Mouse (Mus musculus) lung, embryonic 15.5 days (tissue): ENCODE data around the gene Smpd2. TPM values are rescaled to one million over a fixed set of nuclear protein-coding genes. Genes with fewer than 3 reads are reported as not detected.

Experiments used
- ATAC-seq: fragments of 200-750 bp; cut with Nextera tagmentation; 2 replicates; pipeline ENCODE4 v1.8.0; 2017; ENCODE audit warnings: moderate number of reproducible peaks, borderline replicate concordance; ENCODE audit not compliant: low FRiP score, low TSS enrichment; ENCODE audit errors: extremely low read depth
- H3K27ac ChIP-seq: fragments of 300-500 bp; sonication (generic); 2 replicates; pipeline ENCODE4 v1.5.1; 2015; ENCODE audit warnings: moderate library complexity, mild to moderate bottlenecking, inconsistent platforms
- H3K27me3 ChIP-seq: fragments of 300-500 bp; sonication (generic); 2 replicates; pipeline ENCODE4 v1.6.1; 2015; ENCODE audit warnings: inconsistent platforms
- H3K36me3 ChIP-seq: fragments of 300-500 bp; sonication (generic); 2 replicates; pipeline ENCODE4 v1.6.1; 2015; ENCODE audit warnings: inconsistent platforms
- H3K4me1 ChIP-seq: fragments of 300-500 bp; sonication (generic); 2 replicates; pipeline ENCODE4 v1.6.1; 2015; ENCODE audit warnings: inconsistent platforms
- H3K4me2 ChIP-seq: fragments of 300-500 bp; sonication (generic); 2 replicates; pipeline ENCODE4 v1.6.1; 2015; ENCODE audit warnings: inconsistent platforms, mild to moderate bottlenecking, moderate library complexity
- H3K4me3 ChIP-seq: fragments of 300-500 bp; sonication (generic); 2 replicates; pipeline ENCODE4 v1.5.1; 2015; ENCODE audit warnings: mild to moderate bottlenecking, inconsistent platforms
- H3K9ac ChIP-seq: fragments of 300-500 bp; sonication (generic); 2 replicates; pipeline ENCODE4 v1.6.1; 2015; ENCODE audit warnings: inconsistent platforms
- H3K9me3 ChIP-seq: fragments of 300-500 bp; sonication (generic); 2 replicates; pipeline ENCODE4 v1.6.1; 2016; ENCODE audit warnings: inconsistent platforms
- WGBS: fragments of 180-500 bp; shearing (Covaris S2); methylation state at CpG from one replicate; pipeline ENCODE4 v1.1.7; 2015; 5-methylcytosine and 5-hydroxymethylcytosine counted together
- polyA plus RNA-seq: library from polyadenylated mRNA; unstranded; fragments of >200 nt; fragmentation: Nextera tagmentation; extraction: Ambion mirVana; gene quantifications from 2 replicates; pipeline ENCODE4 v1.2.1, GENCODE M21; 2015

Gene Smpd2
- polyA plus RNA-seq, 1 experiment from 2014 or later = 77.4 TPM

- no peak overlapping the region for H3K27ac ChIP-seq
- no peaks in the 10 kb centered on the region for H3K9me3 ChIP-seq
- no peak for ATAC-seq
- 79% methylated on average over 14 of the region's 14 CpGs for WGBS
- H3K4me3 ChIP-seq = no peak overlapping the region
- H3K27me3 ChIP-seq = no peaks in the 10 kb centered on the region
- H3K4me1 ChIP-seq = peaks cover 20% of the 10 kb centered on the region
- H3K36me3 ChIP-seq = peaks cover 59% of the 10 kb centered on the region
- no peak overlapping the region for H3K9ac ChIP-seq
- no peak overlapping the region for H3K4me2 ChIP-seq
These were observed 3.5 kb downstream of the Smpd2 start for GRCm38 (mm10) chr10:41486506-41487170.

GRCm38 (mm10) chr10:41485778-41486177, 4.4 kb downstream of the Smpd2 start:
- Histone ChIP-seq H3K4me1 (peaks cover 24% of the 10 kb centered on the region), H3K27me3 (no peaks in the 10 kb centered on the region), H3K9ac (no peak overlapping the region), H3K4me3 (no peak overlapping the region), H3K4me2 (no peak overlapping the region), H3K36me3 (peaks cover 62% of the 10 kb centered on the region), H3K9me3 (no peaks in the 10 kb centered on the region), H3K27ac (no peak overlapping the region)
- ATAC-seq = no peak
- WGBS = 86% methylated on average over 16 of the region's 16 CpGs

- Histone ChIP-seq H3K27ac (no peak overlapping the region), H3K9ac (no peak overlapping the region), H3K9me3 (no peaks in the 10 kb centered on the region), H3K4me2 (no peak overlapping the region), H3K27me3 (no peaks in the 10 kb centered on the region), H3K4me1 (peaks cover 29% of the 10 kb centered on the region), H3K4me3 (no peak overlapping the region), H3K36me3 (peaks cover 77% of the 10 kb centered on the region)
- WGBS = 80% methylated on average over 7 of the region's 7 CpGs
- ATAC-seq = no peak
These were observed 7.7 kb downstream of the Smpd2 start for GRCm38 (mm10) chr10:41482446-41482845.

- Histone ChIP-seq H3K9ac (no peak overlapping the region), H3K36me3 (peaks cover 65% of the 10 kb centered on the region), H3K27ac (no peak overlapping the region), H3K9me3 (no peaks in the 10 kb centered on the region), H3K4me2 (no peak overlapping the region), H3K4me1 (peaks cover 29% of the 10 kb centered on the region), H3K27me3 (no peaks in the 10 kb centered on the region), H3K4me3 (no peak overlapping the region)
- ATAC-seq = no peak
- 54% methylated on average over 33 of the region's 33 CpGs for WGBS
These were observed 9.0 kb downstream of the Smpd2 start for GRCm38 (mm10) chr10:41480938-41481880.

- peaks cover 52% of the 10 kb centered on the region for H3K36me3 ChIP-seq
- no peak overlapping the region for H3K4me3 ChIP-seq
- 68% methylated on average over 3 of the region's 3 CpGs for WGBS
- H3K4me1 ChIP-seq = peaks cover 41% of the 10 kb centered on the region
- no peaks in the 10 kb centered on the region for H3K27me3 ChIP-seq
- H3K9ac ChIP-seq = no peak overlapping the region
- no peak overlapping the region for H3K4me2 ChIP-seq
- H3K27ac ChIP-seq = no peak overlapping the region
- no peak for ATAC-seq
- no peaks in the 10 kb centered on the region for H3K9me3 ChIP-seq
These were observed 10.2 kb downstream of the Smpd2 start for GRCm38 (mm10) chr10:41479961-41480360.

GRCm38 (mm10) chr10:41477278-41478181, 12.6 kb downstream of the Smpd2 start:
- 2% methylated on average over 20 of the region's 20 CpGs for WGBS
- H3K27me3 ChIP-seq = no peaks in the 10 kb centered on the region
- peak overlapping the region; percentile 67 for H3K9ac ChIP-seq
- ATAC-seq = peak; percentile 85
- H3K27ac ChIP-seq = peak overlapping the region; percentile 92
- peak overlapping the region; percentile 62 for H3K4me3 ChIP-seq
- no peaks in the 10 kb centered on the region for H3K9me3 ChIP-seq
- peaks cover 59% of the 10 kb centered on the region for H3K4me1 ChIP-seq
- H3K36me3 ChIP-seq = peaks cover 28% of the 10 kb centered on the region
- H3K4me2 ChIP-seq = peak overlapping the region; percentile 86

- H3K27me3 ChIP-seq = no peaks in the 10 kb centered on the region
- H3K9ac ChIP-seq = peak overlapping the region; percentile 67
- H3K9me3 ChIP-seq = no peaks in the 10 kb centered on the region
- peak; percentile 17 for ATAC-seq
- H3K36me3 ChIP-seq = peaks cover 25% of the 10 kb centered on the region; the same call in 1 of the 2 replicates
- WGBS = under 1% methylated on average over 9 of the region's 9 CpGs
- peak overlapping the region; percentile 62 for H3K4me3 ChIP-seq
- H3K27ac ChIP-seq = peak overlapping the region; percentile 92
- H3K4me1 ChIP-seq = peaks cover 59% of the 10 kb centered on the region
- peak overlapping the region; percentile 86 for H3K4me2 ChIP-seq
These were observed 13.2 kb downstream of the Smpd2 start for GRCm38 (mm10) chr10:41477018-41477277.

GRCm38 (mm10) chr10:41476171-41477017, 13.8 kb downstream of the Smpd2 start, which contains the start of gene Mical1:
Mical1 (plus strand) TSS chr10:41476314.
- Histone ChIP-seq H3K9ac (peak within 1 kb of the TSS; percentile 67), H3K27me3 (no peaks in the 10 kb centered on the region), H3K4me3 (peak within 1 kb of the TSS; percentile 62), H3K4me1 (peaks cover 59% of the 10 kb centered on the region), H3K4me2 (peak within 1 kb of the TSS; percentile 86), H3K27ac (peak within 1 kb of the TSS; percentile 92), H3K36me3 (peaks cover 25% of the 10 kb centered on the region; the same call in 1 of the 2 replicates), H3K9me3 (no peaks in the 10 kb centered on the region)
- peak; percentile 72 for ATAC-seq
- WGBS = 1% methylated on average over 33 of the region's 35 CpGs

GRCm38 (mm10) chr10:41474981-41475391, 15.2 kb downstream of the Smpd2 start:
- no peak overlapping the region for H3K9ac ChIP-seq
- ATAC-seq = no peak
- 20% methylated on average over 1 of the region's 1 CpGs for WGBS
- peaks cover 13% of the 10 kb centered on the region; the same call in 1 of the 2 replicates for H3K36me3 ChIP-seq
- H3K4me1 ChIP-seq = peaks cover 49% of the 10 kb centered on the region
- no peaks in the 10 kb centered on the region for H3K27me3 ChIP-seq
- no peaks in the 10 kb centered on the region for H3K9me3 ChIP-seq
- peak overlapping the region; percentile 92 for H3K27ac ChIP-seq
- peak overlapping the region; percentile 86 for H3K4me2 ChIP-seq
- no peak overlapping the region for H3K4me3 ChIP-seq

- Histone ChIP-seq H3K4me1 (peaks cover 40% of the 10 kb centered on the region), H3K4me2 (no peak overlapping the region), H3K27me3 (no peaks in the 10 kb centered on the region), H3K27ac (peak overlapping the region; percentile 92; the same call in 1 of the 2 replicates), H3K36me3 (peaks cover 3% of the 10 kb centered on the region; the same call in 1 of the 2 replicates), H3K9ac (no peak overlapping the region), H3K9me3 (no peaks in the 10 kb centered on the region), H3K4me3 (no peak overlapping the region)
- WGBS = 48% methylated on average over 6 of the region's 6 CpGs
- no peak for ATAC-seq
These were observed 16.2 kb downstream of the Smpd2 start for GRCm38 (mm10) chr10:41473782-41474468.
